Comparison of ENCODE assay signal across 10 mouse cellular contexts in genomic region chr3:146675101-146675500, GRCm38 (mm10). TPM values are rescaled to one million over a fixed set of nuclear protein-coding genes. Genes with fewer than 3 reads are reported as not detected.
"Had no signal": no experiment of that assay in that cellular context is flagged by ENCODE, and none has a peak within 500 bp of the region (broad histone marks: within the 10 kb centered on the region; RNA-seq: fewer than 3 reads in every experiment).

No protein-coding gene starts in this region.

- DNase-seq: lung, adult 2 months; lung, postnatal 14 days; lung, postnatal 36 days; right cerebral cortex, postnatal 14 days; thymus, adult 2 months; thymus, postnatal 25 days; thymus, postnatal 4 days had no signal

RNA-seq across cellular contexts. Expression of gene Samd13, which starts 10.3 kb away (rescaled TPM):
- total RNA-seq: neutrophil, adult 5-6 weeks had no signal

RNA-seq across cellular contexts. Expression of gene 4930503B20Rik, which starts 24.0 kb away (rescaled TPM):
- total RNA-seq: megakaryocyte progenitor cell, adult 5-6 weeks; midbrain, postnatal 0 days had no signal

RNA-seq across cellular contexts. Expression of gene Dnase2b, which starts 59.7 kb away (rescaled TPM):
- total RNA-seq: megakaryocyte progenitor cell, adult 5-6 weeks; midbrain, postnatal 0 days; neutrophil, adult 5-6 weeks had no signal
